Mouse (Mus musculus) thymus, adult 2 months (tissue): ENCODE measurements around the gene Rtp3. TPM values are rescaled to one million over a fixed set of nuclear protein-coding genes. Genes with fewer than 3 reads are reported as not detected.

Source experiments
- DNase-seq: peaks from one replicate; pipeline ENCODE4 v3.0.0; 2021
- H3K27ac ChIP-seq: fragments of 200-500 bp; 2 replicates; pipeline ENCODE4 v1.5.1; 2012; ENCODE audit warnings: low read length, control low read depth; ENCODE audit not compliant: control insufficient read depth, insufficient read depth
- H3K27me3 ChIP-seq: fragments of 200-500 bp; 2 replicates; pipeline ENCODE4 v1.6.1; 2012; ENCODE audit warnings: mild to moderate bottlenecking, low read length, moderate library complexity, mixed read lengths; ENCODE audit not compliant: control insufficient read depth, insufficient read depth
- H3K36me3 ChIP-seq: fragments of 200-500 bp; 2 replicates; pipeline ENCODE4 v1.6.1; 2012; ENCODE audit warnings: mild to moderate bottlenecking, low read length, moderate library complexity; ENCODE audit not compliant: control insufficient read depth, insufficient read depth
- H3K4me1 ChIP-seq: fragments of 200-500 bp; replicated peaks from 2 replicates; pipeline ENCODE4 v1.6.1; 2012; ENCODE audit warnings: low read length; ENCODE audit not compliant: control insufficient read depth, insufficient read depth
- H3K4me3 ChIP-seq: fragments of 200-500 bp; 2 replicates; pipeline ENCODE4 v1.5.1; 2012; ENCODE audit warnings: mild to moderate bottlenecking, low read length, control low read depth, moderate library complexity; ENCODE audit not compliant: control insufficient read depth, insufficient read depth
- CTCF ChIP-seq: fragments of 200-500 bp; IDR thresholded peaks from 2 replicates; pipeline ENCODE4 v1.5.1; 2012; ENCODE audit warnings: mild to moderate bottlenecking, control low read depth, low read length, moderate library complexity, borderline replicate concordance; ENCODE audit not compliant: control insufficient read depth, poor library complexity, insufficient read depth; ENCODE audit errors: extremely low read depth
- POLR2A ChIP-seq: fragments of 200-500 bp; IDR thresholded peaks from 2 replicates; pipeline ENCODE4 v1.6.1; 2012; ENCODE audit warnings: mild to moderate bottlenecking, low read length, control low read depth, moderate library complexity; ENCODE audit not compliant: control insufficient read depth, poor library complexity, insufficient read depth; ENCODE audit errors: extremely low read depth
- WGBS: fragments of 180-500 bp; shearing (Covaris S2); methylation state at CpG from one replicate; pipeline ENCODE4 v1.1.7; 2018; 5-methylcytosine and 5-hydroxymethylcytosine counted together
- polyA plus RNA-seq: library from polyadenylated mRNA; depleted of rRNA; stranded (reverse); fragments of >200 nt; gene quantifications from 2 replicates; pipeline ENCODE4 v1.2.3, GENCODE M21; 2012; rRNA removed

The Rtp3 gene
- polyA plus RNA-seq, 1 experiment = 1.1 TPM

- no peaks in the 10 kb centered on the region for H3K36me3 ChIP-seq
- 78% methylated on average over 18 of the region's 18 CpGs for WGBS
- DNase-seq = no peak
- H3K27ac ChIP-seq = no peak overlapping the region
- H3K27me3 ChIP-seq = no peaks in the 10 kb centered on the region
- no peak overlapping the region for H3K4me3 ChIP-seq
- TF ChIP-seq POLR2A = no peak
- no peak for TF ChIP-seq CTCF
- H3K4me1 ChIP-seq = peaks cover 13% of the 10 kb centered on the region
These were observed 45.0 kb downstream of the Rtp3 start for GRCm38 (mm10) chr9:110945343-110945742.

- peak; percentile 40 for DNase-seq
- peaks cover 13% of the 10 kb centered on the region for H3K4me1 ChIP-seq
- H3K4me3 ChIP-seq = no peak overlapping the region
- H3K27ac ChIP-seq = no peak overlapping the region
- H3K27me3 ChIP-seq = no peaks in the 10 kb centered on the region
- peak; percentile 27; the same call in 1 of the 2 replicates for TF ChIP-seq CTCF
- no peak for TF ChIP-seq POLR2A
- H3K36me3 ChIP-seq = no peaks in the 10 kb centered on the region
- WGBS = 58% methylated on average over 13 of the region's 13 CpGs
These were observed 46.1 kb downstream of the Rtp3 start for GRCm38 (mm10) chr9:110944265-110944664.

- Histone ChIP-seq H3K36me3 (no peaks in the 10 kb centered on the region), H3K27ac (no peak overlapping the region), H3K4me3 (no peak overlapping the region), H3K4me1 (peaks cover 6% of the 10 kb centered on the region), H3K27me3 (no peaks in the 10 kb centered on the region)
- DNase-seq = peak; percentile 19
- no peak for TF ChIP-seq CTCF
- no peak for TF ChIP-seq POLR2A
- WGBS = 77% methylated on average over 12 of the region's 12 CpGs
These were observed 52.6 kb downstream of the Rtp3 start for GRCm38 (mm10) chr9:110937506-110938490.

DNA sequence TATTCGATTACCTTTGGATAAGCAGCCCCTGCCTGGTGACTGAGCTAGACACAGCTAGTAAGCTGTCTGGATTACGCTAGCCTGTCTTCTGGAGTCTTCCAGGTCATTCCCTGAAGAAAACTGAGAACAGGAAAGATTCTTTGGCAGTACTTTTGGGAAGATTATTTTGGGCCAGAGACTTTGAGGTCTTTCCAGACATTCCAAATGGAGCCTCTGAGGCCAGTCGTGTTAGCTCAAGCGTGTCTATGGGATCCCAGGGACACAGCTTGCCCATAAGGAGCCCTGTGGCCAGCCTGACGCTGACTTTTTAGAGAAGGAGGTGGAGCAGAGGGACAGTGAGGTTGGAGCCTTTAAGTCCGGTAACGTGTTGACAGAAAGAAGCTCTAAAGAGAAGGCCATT is 54.4 kb downstream of the Rtp3 start:
- H3K27ac ChIP-seq = no peak overlapping the region
- DNase-seq = no peak
- peaks cover 4% of the 10 kb centered on the region for H3K4me1 ChIP-seq
- no peaks in the 10 kb centered on the region for H3K27me3 ChIP-seq
- no peak for TF ChIP-seq CTCF
- H3K4me3 ChIP-seq = no peak overlapping the region
- 94% methylated on average over 7 of the region's 7 CpGs for WGBS
- no peaks in the 10 kb centered on the region for H3K36me3 ChIP-seq

Other genes starting within 250 kb of the Rtp3 start
- 2.4 and 293 TPM in 2 replicates for gene Myl3, start 248.7 kb downstream of the Rtp3 start, polyA plus RNA-seq
- 5.4 and 5.8 TPM in 2 replicates for gene Pth1r, start 243.4 kb downstream of the Rtp3 start, polyA plus RNA-seq
- gene Prss42, start 192.4 kb downstream of the Rtp3 start, polyA plus RNA-seq = not detected in 2 replicates
- gene Prss44, start 176.6 kb downstream of the Rtp3 start, polyA plus RNA-seq = 0.11 TPM in 1 of 2 replicates, not detected in the other
- not detected in 2 replicates for gene Prss43, start 163.9 kb downstream of the Rtp3 start, polyA plus RNA-seq
- gene Prss45, start 156.0 kb downstream of the Rtp3 start, polyA plus RNA-seq = not detected in 2 replicates
- 0.08 TPM in 1 of 2 replicates, not detected in the other for gene Prss46, start 146.1 kb downstream of the Rtp3 start, polyA plus RNA-seq
- gene Prss50, start 132.6 kb downstream of the Rtp3 start, polyA plus RNA-seq = 0.19 and 0.22 TPM in 2 replicates
- gene Als2cl, start 110.7 kb downstream of the Rtp3 start, polyA plus RNA-seq = 142 and 145 TPM in 2 replicates
- 11.3 and 12.3 TPM in 2 replicates for gene Tmie, start 110.5 kb downstream of the Rtp3 start, polyA plus RNA-seq
- 0.74 and 1.7 TPM in 2 replicates for gene Fam240a, start 73.7 kb downstream of the Rtp3 start, polyA plus RNA-seq
- 0.47 and 0.66 TPM in 2 replicates for gene Tdgf1, start 44.4 kb downstream of the Rtp3 start, polyA plus RNA-seq
- 0.03 and 1.1 TPM in 2 replicates for gene Lrrc2, start 39.0 kb downstream of the Rtp3 start, polyA plus RNA-seq
- gene Ltf, start 28.7 kb upstream of the Rtp3 start, polyA plus RNA-seq = 3.5 and 4.9 TPM in 2 replicates
- 2.3 and 3.6 TPM in 2 replicates for gene Ccrl2, start 66.9 kb upstream of the Rtp3 start, polyA plus RNA-seq
- 8.4 TPM in 2 replicates for gene Lrrfip2, start 127.0 kb upstream of the Rtp3 start, polyA plus RNA-seq